Mouse (Mus musculus): ENCODE data around the gene Zfp90. TPM values are rescaled to one million over a fixed set of nuclear protein-coding genes. Genes with fewer than 3 reads are reported as not detected.
"Not testable (repeated sequence)": the region's sequence is repeated elsewhere in the genome, so short reads cannot be mapped to it uniquely, and the experiment has no call there.

The Zfp90 gene
- polyA plus RNA-seq, 1 experiment from 2014 or later, result 24.5 TPM

DNA sequence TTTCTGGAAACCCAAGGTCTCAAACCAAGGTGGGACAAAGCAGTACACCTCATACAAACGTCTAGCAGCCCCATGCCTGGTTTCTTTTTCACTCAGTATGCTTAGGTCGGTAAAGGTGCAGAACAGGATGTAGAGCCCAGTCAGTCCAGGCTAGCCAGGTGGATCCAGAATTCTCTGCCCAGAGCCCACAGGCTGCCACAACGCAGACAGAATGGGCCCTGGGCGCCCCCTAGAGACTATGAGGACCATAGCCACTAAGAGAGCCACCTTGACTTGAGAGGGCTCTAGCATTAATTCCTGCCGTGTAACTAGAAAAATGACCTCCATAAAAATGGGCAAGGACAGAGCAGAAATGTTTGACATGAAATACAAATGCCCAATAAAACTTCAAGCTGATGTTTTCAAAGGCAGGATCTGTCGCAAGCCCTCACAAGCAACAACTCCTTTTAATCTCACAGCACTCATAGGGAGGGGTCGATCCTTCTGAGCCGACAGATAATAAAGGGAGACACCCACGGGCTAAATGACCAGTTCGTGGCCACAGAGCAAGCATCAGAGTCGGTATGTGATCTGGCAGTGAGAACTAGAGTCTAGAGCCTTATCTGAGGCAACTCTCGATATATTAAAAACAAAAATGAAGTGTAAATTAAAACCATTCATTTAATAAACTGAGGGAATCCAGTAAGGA lies 11.7 kb upstream of the Zfp90 start:
- no peaks in the 10 kb centered on the region for H3K9me3 ChIP-seq
- H3K27me3 ChIP-seq (ENCODE audit: poor library complexity, severe bottlenecking), result no peaks in the 10 kb centered on the region
- H3K4me3 ChIP-seq, result no peak overlapping the region
- no peaks in the 10 kb centered on the region for H3K36me3 ChIP-seq (replicated peaks)
- peak; percentile 35 for DNase-seq (ENCODE audit: extremely low spot score, low spot score)
- H3K4me1 ChIP-seq, result peaks cover 35% of the 10 kb centered on the region
- 47% methylated on average over 12 of the region's 12 CpGs for WGBS
- no peak overlapping the region for H3K27ac ChIP-seq

DNA sequence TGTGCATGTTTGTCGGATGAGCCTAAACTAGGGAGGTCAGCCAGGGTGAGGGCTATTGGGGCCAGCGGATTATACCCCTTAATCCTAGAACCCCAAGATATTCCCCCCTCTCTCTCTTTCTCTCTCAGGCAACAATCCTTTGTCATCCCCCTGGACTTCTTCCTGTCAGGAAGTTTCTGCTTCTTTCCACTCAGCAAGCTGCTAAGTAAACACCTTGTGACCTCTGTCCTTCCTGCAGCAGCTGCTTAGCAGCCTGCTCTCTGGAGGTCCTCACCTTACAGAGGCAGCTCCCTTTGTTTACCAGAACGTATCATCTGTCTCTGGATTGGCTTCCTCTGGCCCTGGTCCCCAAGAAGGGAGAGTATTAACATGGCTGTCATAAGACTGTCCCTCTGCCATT lies 10.3 kb upstream of the Zfp90 start:
- H3K27ac ChIP-seq, result peak overlapping the region; percentile 51
- peaks cover 33% of the 10 kb centered on the region for H3K4me1 ChIP-seq
- no peaks in the 10 kb centered on the region for H3K36me3 ChIP-seq (replicated peaks)
- H3K4me3 ChIP-seq, result no peak overlapping the region
- 39% methylated on average over 3 of the region's 3 CpGs for WGBS
- DNase-seq (ENCODE audit: extremely low spot score, low spot score), result no peak
- no peaks in the 10 kb centered on the region for H3K27me3 ChIP-seq (ENCODE audit: poor library complexity, severe bottlenecking)
- H3K9me3 ChIP-seq, result no peaks in the 10 kb centered on the region

DNA sequence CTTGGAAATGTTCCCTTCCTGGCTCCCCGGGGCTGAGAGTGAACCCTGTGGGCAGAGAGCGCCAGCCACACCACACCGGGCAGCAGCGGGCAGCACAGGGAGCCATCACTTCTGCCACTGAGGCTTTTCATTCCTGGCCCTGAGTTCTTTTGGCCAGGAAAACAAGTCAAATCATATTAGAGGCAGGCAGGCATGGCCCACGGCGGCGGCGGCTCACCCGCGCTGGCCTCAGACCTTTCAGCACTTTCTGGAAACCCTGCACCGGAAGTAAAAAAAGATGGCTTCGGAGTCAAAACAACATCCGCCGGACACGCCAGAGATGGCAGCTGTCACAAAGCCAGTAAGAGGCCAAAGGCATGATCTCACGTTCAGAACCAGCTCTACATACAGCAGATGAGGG lies 9.3 kb upstream of the Zfp90 start:
- no peak overlapping the region for H3K4me3 ChIP-seq
- H3K36me3 ChIP-seq (replicated peaks), result no peaks in the 10 kb centered on the region
- no peak for DNase-seq (ENCODE audit: extremely low spot score, low spot score)
- 77% methylated on average over 16 of the region's 16 CpGs for WGBS
- H3K27ac ChIP-seq, result peak overlapping the region; percentile 22; the same call in 1 of the 2 replicates
- no peaks in the 10 kb centered on the region for H3K27me3 ChIP-seq (ENCODE audit: poor library complexity, severe bottlenecking)
- peaks cover 26% of the 10 kb centered on the region for H3K4me1 ChIP-seq
- H3K9me3 ChIP-seq, result no peaks in the 10 kb centered on the region

DNA sequence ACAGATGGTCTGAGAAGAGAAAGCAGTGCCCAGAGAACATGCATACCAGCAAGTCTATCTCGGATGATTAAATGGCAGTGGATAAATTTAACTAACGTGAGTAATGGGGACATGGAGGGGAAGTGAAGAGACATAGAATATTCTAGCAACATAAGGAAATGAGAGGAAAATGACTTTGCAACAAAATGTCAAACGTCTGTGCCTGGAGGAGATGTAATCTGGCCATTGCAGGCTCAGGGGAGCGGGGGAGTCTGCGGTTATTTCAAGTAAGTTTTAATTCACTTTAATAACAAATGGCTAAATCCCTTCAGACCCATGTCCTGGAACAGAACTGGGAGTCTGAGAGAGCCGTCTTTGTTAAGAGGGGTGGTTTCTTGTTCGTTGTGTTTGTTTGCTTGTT lies 5.1 kb upstream of the Zfp90 start:
- WGBS, result 82% methylated on average over 7 of the region's 7 CpGs

DNA sequence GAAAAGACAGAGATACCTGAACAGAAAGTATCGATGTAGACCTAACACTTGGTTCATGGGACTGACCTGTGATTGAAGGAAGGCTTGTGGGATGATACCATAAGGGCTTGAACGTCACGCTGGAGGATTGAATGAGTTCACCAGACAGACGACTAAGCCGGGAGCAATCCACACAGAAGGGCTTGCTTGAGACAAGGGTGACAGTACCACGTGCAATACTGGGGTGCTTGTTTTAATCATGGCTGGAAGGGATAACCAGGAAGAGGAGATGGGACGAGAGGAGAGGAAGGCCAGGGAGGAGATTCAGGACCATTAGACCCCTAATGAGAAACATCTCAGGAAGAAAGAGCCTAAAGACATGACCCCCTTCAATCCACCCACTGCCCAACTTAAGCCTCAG lies 4.6 kb upstream of the Zfp90 start:
- H3K9me3 ChIP-seq, result no peaks in the 10 kb centered on the region
- WGBS, result 82% methylated on average over 7 of the region's 7 CpGs
- no peaks in the 10 kb centered on the region for H3K36me3 ChIP-seq (replicated peaks)
- H3K27me3 ChIP-seq (ENCODE audit: poor library complexity, severe bottlenecking), result no peaks in the 10 kb centered on the region
- no peak overlapping the region for H3K4me3 ChIP-seq
- H3K4me1 ChIP-seq, result peaks cover 21% of the 10 kb centered on the region
- DNase-seq (ENCODE audit: extremely low spot score, low spot score), result no peak
- H3K27ac ChIP-seq, result no peak overlapping the region

More for the DNA sequence above, 5.1 kb upstream of the Zfp90 start:
- DNase-seq (ENCODE audit: extremely low spot score, low spot score), result no peak
- Histone ChIP-seq H3K4me3 (no peak overlapping the region), H3K9me3 (no peaks in the 10 kb centered on the region), H3K27me3 (ENCODE audit: poor library complexity, severe bottlenecking) (no peaks in the 10 kb centered on the region), H3K27ac (no peak overlapping the region), H3K4me1 (peaks cover 23% of the 10 kb centered on the region), H3K36me3 (replicated peaks) (no peaks in the 10 kb centered on the region)

DNA sequence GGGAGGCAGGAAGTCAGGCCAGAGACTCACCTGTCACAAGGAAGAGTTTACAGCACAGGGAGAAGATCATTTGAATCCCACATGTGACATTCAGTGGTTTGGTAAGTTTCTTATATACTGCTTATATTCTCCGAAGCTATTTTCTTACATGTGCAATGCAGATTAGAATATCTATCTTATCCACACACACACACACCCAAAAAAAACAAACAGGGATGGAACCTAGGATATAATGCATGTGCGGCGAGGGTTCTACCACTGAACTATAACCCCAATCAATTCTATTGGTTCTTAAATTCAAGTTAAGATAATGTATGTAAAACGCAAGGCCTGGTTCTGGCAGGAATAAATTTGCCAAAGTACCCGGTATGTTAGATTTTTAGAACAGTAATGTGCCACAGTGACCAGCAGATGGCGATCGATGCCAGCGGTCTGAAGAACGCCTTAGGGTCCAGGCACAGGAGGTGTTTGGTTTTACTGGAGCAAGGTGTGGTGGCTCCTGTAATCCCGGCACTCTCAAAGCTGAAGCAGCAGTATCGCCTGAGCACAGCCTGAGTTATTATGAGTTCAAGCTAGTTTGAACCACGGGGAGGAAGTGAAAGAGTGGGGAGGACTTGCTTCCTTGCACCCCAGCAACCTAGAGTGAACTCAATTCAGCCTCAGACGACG lies 3.2 kb upstream of the Zfp90 start:
- Histone ChIP-seq H3K4me3 (no peak overlapping the region), H3K4me1 (peaks cover 28% of the 10 kb centered on the region), H3K9me3 (no peaks in the 10 kb centered on the region), H3K27ac (no peak overlapping the region), H3K27me3 (ENCODE audit: poor library complexity, severe bottlenecking) (no peaks in the 10 kb centered on the region), H3K36me3 (replicated peaks) (peaks cover 5% of the 10 kb centered on the region)
- 20% methylated on average over 14 of the region's 14 CpGs for WGBS
- DNase-seq (ENCODE audit: extremely low spot score, low spot score), result peak; percentile 59

DNA sequence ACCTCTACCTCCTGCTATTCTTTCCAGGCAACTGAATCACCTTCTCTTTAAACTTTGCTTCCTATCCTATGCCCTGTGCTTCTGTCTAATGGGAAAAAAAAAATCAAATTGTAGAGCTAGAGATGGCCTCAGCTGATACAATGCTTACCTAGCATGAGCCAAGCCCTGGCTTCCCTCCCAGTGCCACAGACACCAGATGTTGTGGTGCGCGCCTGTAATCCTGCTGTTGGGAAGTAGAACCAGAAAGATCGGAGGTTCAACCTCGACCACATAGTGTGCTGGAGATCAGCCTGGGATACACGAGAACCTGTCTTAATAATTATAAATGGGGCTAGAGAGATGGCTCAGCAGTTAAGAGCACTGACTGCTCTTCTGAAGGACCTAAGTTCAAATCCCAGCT lies 2.6 kb downstream of the Zfp90 start:
- H3K27ac ChIP-seq, result no peak overlapping the region
- H3K4me3 ChIP-seq, result no peak overlapping the region
- H3K4me1 ChIP-seq, result peaks cover 25% of the 10 kb centered on the region
- H3K27me3 ChIP-seq (ENCODE audit: poor library complexity, severe bottlenecking), result no peaks in the 10 kb centered on the region
- H3K36me3 ChIP-seq (replicated peaks), result peaks cover 62% of the 10 kb centered on the region
- no peak for DNase-seq (ENCODE audit: extremely low spot score, low spot score)
- H3K9me3 ChIP-seq, result peaks cover 39% of the 10 kb centered on the region
- 94% methylated on average over 5 of the region's 5 CpGs for WGBS

DNA sequence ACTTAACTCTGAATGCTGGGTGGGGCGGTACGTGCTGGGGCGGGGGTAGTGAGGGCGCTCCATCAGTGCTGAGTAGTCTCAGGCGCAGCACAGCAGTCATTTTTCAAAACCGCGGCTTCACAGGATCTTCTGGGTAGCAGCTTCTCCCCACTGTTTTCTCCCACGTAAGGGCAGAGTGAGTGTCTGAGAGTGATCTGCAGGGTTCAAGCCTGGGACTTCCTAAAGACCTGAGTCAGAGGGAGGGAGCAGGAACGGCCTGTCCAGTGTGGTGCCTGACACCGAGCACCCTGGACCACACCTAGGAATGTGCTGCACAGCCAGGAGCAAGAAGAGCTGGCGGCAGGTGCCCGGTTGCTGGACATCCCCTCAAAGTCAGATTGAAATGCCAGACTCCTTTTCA lies 16.0 kb downstream of the Zfp90 start:
- WGBS, result 39% methylated on average over 12 of the region's 12 CpGs
- no peak for DNase-seq (ENCODE audit: extremely low spot score, low spot score)

DNA sequence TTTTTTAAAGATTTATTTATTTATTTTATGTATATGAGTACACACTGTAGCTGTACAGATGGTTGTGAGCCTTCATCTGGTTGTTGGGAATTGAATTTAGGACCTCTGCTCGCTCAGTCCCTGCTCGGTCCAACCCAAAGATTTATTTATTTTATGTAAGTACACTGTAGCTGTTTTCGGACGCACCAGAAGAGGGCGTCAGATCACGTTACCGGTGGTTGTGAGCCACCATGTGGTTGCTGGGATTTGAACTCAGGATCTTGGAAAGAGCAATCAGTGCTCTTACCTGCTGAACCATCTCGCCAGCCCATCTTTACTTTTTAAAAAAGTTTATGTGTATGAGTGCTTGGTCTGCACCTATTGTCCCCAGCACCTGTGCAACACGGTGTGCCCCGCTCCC lies 16.8 kb downstream of the Zfp90 start:
- H3K27me3 ChIP-seq (ENCODE audit: poor library complexity, severe bottlenecking), result peaks cover 26% of the 10 kb centered on the region
- 67% methylated on average over 10 of the region's 10 CpGs for WGBS
- not testable (repeated sequence) for H3K4me1 ChIP-seq; DNase-seq (ENCODE audit: extremely low spot score, low spot score); H3K27ac ChIP-seq; H3K4me3 ChIP-seq
- peaks cover 19% of the 10 kb centered on the region for H3K36me3 ChIP-seq (replicated peaks)
- H3K9me3 ChIP-seq, result peaks cover 12% of the 10 kb centered on the region

More for the DNA sequence above, 16.0 kb downstream of the Zfp90 start:
- H3K27me3 ChIP-seq (ENCODE audit: poor library complexity, severe bottlenecking), result peaks cover 26% of the 10 kb centered on the region
- H3K4me3 ChIP-seq, result no peak overlapping the region
- peaks cover 21% of the 10 kb centered on the region for H3K9me3 ChIP-seq
- H3K27ac ChIP-seq, result no peak overlapping the region
- H3K36me3 ChIP-seq (replicated peaks), result peaks cover 27% of the 10 kb centered on the region
- H3K4me1 ChIP-seq, result peaks cover 4% of the 10 kb centered on the region; the same call in 1 of the 2 replicates

DNA sequence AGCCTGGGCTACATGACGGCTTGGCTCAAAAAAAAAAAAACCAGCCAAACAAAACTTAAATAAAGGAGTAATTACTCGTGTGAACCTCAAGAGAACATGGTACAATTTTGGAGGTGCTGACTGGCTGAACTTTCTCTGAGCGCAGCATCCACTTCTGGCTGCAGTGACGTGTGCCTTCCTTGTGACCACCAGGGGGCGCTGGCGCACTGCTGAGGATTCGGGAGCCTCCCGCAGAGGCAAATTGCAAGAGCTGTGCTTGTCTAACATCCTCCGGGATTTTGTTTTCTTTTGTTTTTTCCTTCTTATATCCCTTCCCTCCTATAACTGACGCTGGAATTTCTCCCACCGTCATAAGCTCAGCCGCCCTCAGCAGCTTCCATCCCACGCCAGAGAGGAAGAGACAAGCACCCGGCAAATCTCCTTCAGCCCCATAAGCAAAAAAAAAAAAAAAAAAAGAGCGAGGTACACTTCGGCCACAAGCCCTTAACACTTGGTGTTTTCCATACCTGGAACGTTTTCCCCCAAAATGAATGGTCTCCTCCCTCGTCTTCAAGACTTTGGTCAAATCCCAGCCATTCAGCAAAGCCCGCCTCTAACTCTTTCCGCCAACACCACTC lies 17.9 kb downstream of the Zfp90 start:
- Histone ChIP-seq H3K27ac (peak overlapping the region; percentile 25; the same call in 1 of the 2 replicates), H3K4me3 (peak overlapping the region; percentile 45), H3K4me1 (peaks cover 4% of the 10 kb centered on the region; the same call in 1 of the 2 replicates), H3K9me3 (peaks cover 1% of the 10 kb centered on the region), H3K36me3 (replicated peaks) (peaks cover 8% of the 10 kb centered on the region), H3K27me3 (ENCODE audit: poor library complexity, severe bottlenecking) (peaks cover 26% of the 10 kb centered on the region)
- 11% methylated on average over 20 of the region's 20 CpGs for WGBS
- peak; percentile 84 for DNase-seq (ENCODE audit: extremely low spot score, low spot score)

DNA sequence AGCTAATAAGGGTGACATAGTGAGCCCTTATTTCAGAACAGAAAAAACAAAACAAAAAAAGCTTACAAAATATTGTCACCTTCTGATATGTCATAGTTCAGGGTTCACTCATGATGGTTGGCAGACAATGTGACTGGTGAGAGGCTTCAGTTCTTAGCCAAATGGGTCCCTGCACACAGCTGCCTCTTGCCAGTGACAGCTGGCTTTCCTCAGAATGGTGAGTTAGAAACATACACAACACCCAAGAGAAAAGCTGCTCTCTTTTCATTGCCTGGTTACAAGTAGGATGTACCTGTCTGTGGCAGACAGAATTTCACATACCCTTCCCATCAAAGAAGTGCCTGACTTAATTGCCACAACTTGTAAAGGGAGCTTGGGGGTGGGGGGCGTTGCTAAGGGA lies 18.5 kb downstream of the Zfp90 start:
- 47% methylated on average over 1 of the region's 1 CpGs for WGBS
- H3K4me1 ChIP-seq, result peaks cover 4% of the 10 kb centered on the region; the same call in 1 of the 2 replicates
- no peak overlapping the region for H3K27ac ChIP-seq
- peaks cover 26% of the 10 kb centered on the region for H3K27me3 ChIP-seq (ENCODE audit: poor library complexity, severe bottlenecking)
- no peak for DNase-seq (ENCODE audit: extremely low spot score, low spot score)
- peaks cover 5% of the 10 kb centered on the region; the same call in 1 of the 2 replicates for H3K36me3 ChIP-seq (replicated peaks)
- H3K4me3 ChIP-seq, result no peak overlapping the region
- H3K9me3 ChIP-seq, result no peaks in the 10 kb centered on the region

DNA sequence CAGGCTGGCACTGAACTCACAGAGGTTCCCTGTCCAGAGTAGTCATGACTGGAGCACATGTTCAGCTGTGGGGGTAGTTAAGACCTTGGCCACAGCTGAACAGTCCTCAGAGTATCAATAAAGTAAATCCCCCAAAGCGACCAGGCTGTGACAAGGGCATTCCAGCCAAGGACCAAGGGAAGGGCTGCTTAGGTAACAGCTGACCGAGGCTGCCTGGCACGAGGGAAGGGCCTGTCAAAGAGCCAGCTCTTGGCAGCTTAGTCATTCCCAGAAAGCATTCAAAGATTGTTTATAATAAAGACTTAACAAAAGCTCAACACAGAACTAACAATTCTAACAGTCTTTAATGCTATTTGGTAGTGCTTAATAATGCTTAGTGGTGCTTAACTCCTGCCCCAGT lies 22.7 kb downstream of the Zfp90 start:
- H3K27me3 ChIP-seq (ENCODE audit: poor library complexity, severe bottlenecking), result peaks cover 5% of the 10 kb centered on the region; the same call in 1 of the 2 replicates
- H3K36me3 ChIP-seq (replicated peaks), result no peaks in the 10 kb centered on the region
- WGBS, result 85% methylated on average over 3 of the region's 3 CpGs
- H3K4me1 ChIP-seq, result no peaks in the 10 kb centered on the region; the same call in 1 of the 2 replicates
- H3K27ac ChIP-seq, result no peak overlapping the region
- H3K4me3 ChIP-seq, result no peak overlapping the region
- no peak for DNase-seq (ENCODE audit: extremely low spot score, low spot score)
- H3K9me3 ChIP-seq, result no peaks in the 10 kb centered on the region

DNA sequence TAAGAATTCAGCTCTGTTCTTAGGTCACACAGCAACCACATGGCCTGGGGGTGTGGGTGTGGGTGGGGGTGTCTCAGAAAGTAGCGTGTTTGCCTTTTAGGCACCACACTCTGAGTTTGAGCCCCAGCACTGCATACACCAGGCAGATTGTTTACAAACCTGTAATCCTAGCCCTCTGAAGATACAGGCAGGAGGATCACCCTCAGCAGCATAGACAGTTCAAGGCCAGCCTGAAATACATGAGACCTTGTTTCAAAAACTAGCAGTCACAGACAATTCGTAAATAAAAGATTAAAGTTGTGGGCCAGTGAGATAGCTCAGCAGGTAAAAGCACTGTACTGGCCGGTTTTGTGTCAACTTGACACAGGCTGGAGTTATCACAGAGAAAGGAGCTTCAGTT lies 25.0 kb downstream of the Zfp90 start:
- Histone ChIP-seq H3K36me3 (replicated peaks) (no peaks in the 10 kb centered on the region), H3K4me3 (no peak overlapping the region), H3K4me1 (no peaks in the 10 kb centered on the region), H3K27me3 (ENCODE audit: poor library complexity, severe bottlenecking) (no peaks in the 10 kb centered on the region), H3K27ac (no peak overlapping the region), H3K9me3 (no peaks in the 10 kb centered on the region)
- 84% methylated on average over 3 of the region's 3 CpGs for WGBS
- no peak for DNase-seq (ENCODE audit: extremely low spot score, low spot score)

All from forebrain, embryonic 10.5 days (tissue).